Mouse (Mus musculus) kidney, postnatal 0 days (tissue): Measurements from ENCODE around the gene Polr3h. TPM values are rescaled to one million over a fixed set of nuclear protein-coding genes. Genes with fewer than 3 reads are reported as not detected.

ENCODE experiments used
- ATAC-seq: fragments of 200-750 bp; cut with Nextera tagmentation; replicated peaks from 2 replicates; pipeline ENCODE4 v1.8.0; 2017; ENCODE audit warnings: low read depth, moderate number of reproducible peaks, moderate TSS enrichment, moderate library complexity; ENCODE audit not compliant: low FRiP score
- DNase-seq: peaks from one replicate; pipeline ENCODE4 v3.0.0-alpha.2; 2016; ENCODE audit warnings: low spot score
- H3K27ac ChIP-seq: fragments of 300-500 bp; sonication (generic); 2 replicates; pipeline ENCODE4 v1.5.1; 2014; ENCODE audit warnings: mild to moderate bottlenecking
- H3K27me3 ChIP-seq: fragments of 300-500 bp; sonication (generic); 2 replicates; pipeline ENCODE4 v1.6.1; 2014; ENCODE audit warnings: low read length, mixed read lengths; ENCODE audit not compliant: insufficient read depth
- H3K36me3 ChIP-seq: fragments of 300-500 bp; sonication (generic); 2 replicates; pipeline ENCODE4 v1.6.1; 2014; ENCODE audit warnings: low read length, mixed read lengths; ENCODE audit not compliant: insufficient read depth
- H3K4me1 ChIP-seq: fragments of 300-500 bp; sonication (generic); replicated peaks from 2 replicates; pipeline ENCODE4 v1.6.1; 2014; ENCODE audit warnings: antibody characterized with exemption, low read length, mixed read lengths; ENCODE audit not compliant: insufficient read depth
- H3K4me2 ChIP-seq: fragments of 300-500 bp; sonication (generic); 2 replicates; pipeline ENCODE4 v1.6.1; 2014; ENCODE audit warnings: mild to moderate bottlenecking, low read length, moderate library complexity, mixed read lengths
- H3K4me3 ChIP-seq: fragments of 300-500 bp; sonication (generic); replicated peaks from 2 replicates; pipeline ENCODE4 v1.5.1; 2014; ENCODE audit warnings: low read depth, low read length
- H3K9ac ChIP-seq: fragments of 300-500 bp; sonication (generic); 2 replicates; pipeline ENCODE4 v1.6.1; 2014; ENCODE audit warnings: low read depth, low read length
- H3K9me3 ChIP-seq: fragments of 300-500 bp; sonication (generic); replicated peaks from 2 replicates; pipeline ENCODE4 v1.6.1; 2016; ENCODE audit warnings: low read length, inconsistent platforms, mixed read lengths
- CTCF ChIP-seq: IDR thresholded peaks from 2 replicates; pipeline ENCODE4 v1.5.1; 2016; ENCODE audit warnings: antibody characterized with exemption, low read depth, mild to moderate bottlenecking, moderate library complexity
- WGBS: fragments of 180-500 bp; shearing (Covaris S2); extraction: QIAGEN DNeasy Blood & Tissue Kit; methylation state at CpG from one replicate; pipeline ENCODE4 v1.1.7; 2014; 5-methylcytosine and 5-hydroxymethylcytosine counted together
- polyA plus RNA-seq: library from polyadenylated mRNA; unstranded; fragments of >200 nt; fragmentation: Nextera tagmentation; extraction: Ambion mirVana; gene quantifications from 2 replicates; pipeline ENCODE4 v1.2.1, GENCODE M21; 2015

Polr3h gene
- polyA plus RNA-seq, 1 experiment from 2014 or later = 129 TPM

- Histone ChIP-seq H3K4me2 (no peak overlapping the region), H3K4me1 (peaks cover 19% of the 10 kb centered on the region), H3K4me3 (no peak overlapping the region), H3K36me3 (no peaks in the 10 kb centered on the region), H3K9me3 (no peaks in the 10 kb centered on the region), H3K9ac (no peak overlapping the region; the same call in 1 of the 2 replicates), H3K27me3 (no peaks in the 10 kb centered on the region), H3K27ac (no peak overlapping the region)
- DNase-seq (peak; percentile 51), ATAC-seq (peak; percentile 47; the same call in 1 of the 2 replicates)
- 58% methylated on average over 5 of the region's 5 CpGs for WGBS
- no peak for TF ChIP-seq CTCF
Observed at GRCm38 (mm10) chr15:81839634-81840033, 86.4 kb downstream of the Polr3h start.

- no peak for DNase-seq
- TF ChIP-seq CTCF = no peak
- Histone ChIP-seq H3K27me3 (no peaks in the 10 kb centered on the region), H3K4me1 (peaks cover 19% of the 10 kb centered on the region), H3K9me3 (no peaks in the 10 kb centered on the region), H3K9ac (no peak overlapping the region), H3K36me3 (no peaks in the 10 kb centered on the region), H3K27ac (no peak overlapping the region), H3K4me2 (no peak overlapping the region), H3K4me3 (no peak overlapping the region)
- ATAC-seq = no peak
- WGBS = 59% methylated on average over 14 of the region's 14 CpGs
Observed at GRCm38 (mm10) chr15:81838554-81839235, 87.3 kb downstream of the Polr3h start.

Other genes starting within 250 kb of the Polr3h start
- 5.3 and 6.4 TPM in 2 replicates for gene Chadl, start 229.0 kb downstream of the Polr3h start, polyA plus RNA-seq
- 26.5 TPM in 2 replicates for gene Zc3h7b, start 181.2 kb downstream of the Polr3h start, polyA plus RNA-seq
- gene Rangap1, start 180.7 kb downstream of the Polr3h start, polyA plus RNA-seq = 33.9 and 39.7 TPM in 2 replicates
- gene Tef, start 123.8 kb downstream of the Polr3h start, polyA plus RNA-seq = 17.9 and 19.9 TPM in 2 replicates
- 22.5 and 27.7 TPM in 2 replicates for gene Tob2, start 67.4 kb downstream of the Polr3h start, polyA plus RNA-seq
- 103 and 110 TPM in 2 replicates for gene Phf5a, start 54.3 kb downstream of the Polr3h start, polyA plus RNA-seq
- gene Aco2, start 53.9 kb downstream of the Polr3h start, polyA plus RNA-seq = 263 and 285 TPM in 2 replicates
- gene Csdc2, start 10.5 kb upstream of the Polr3h start, polyA plus RNA-seq = 20.4 and 23.1 TPM in 2 replicates
- 27.1 and 27.8 TPM in 2 replicates for gene Pmm1, start 34.7 kb upstream of the Polr3h start, polyA plus RNA-seq
- gene 1700029P11Rik, start 54.3 kb upstream of the Polr3h start, polyA plus RNA-seq = not detected in 2 replicates
- 45.2 and 53.6 TPM in 2 replicates for gene Xrcc6, start 61.6 kb upstream of the Polr3h start, polyA plus RNA-seq
- gene Desi1, start 107.6 kb upstream of the Polr3h start, polyA plus RNA-seq = 21.1 and 23.3 TPM in 2 replicates
- gene Snu13, start 121.4 kb upstream of the Polr3h start, polyA plus RNA-seq = 215 and 225 TPM in 2 replicates
- gene 4930407I10Rik, start 132.9 kb upstream of the Polr3h start, polyA plus RNA-seq = not detected in 2 replicates
- 0.09 TPM in 1 of 2 replicates, not detected in the other for gene Mei1, start 143.8 kb upstream of the Polr3h start, polyA plus RNA-seq
- gene Ccdc134, start 201.7 kb upstream of the Polr3h start, polyA plus RNA-seq = 10.7 and 11.9 TPM in 2 replicates
- 89.0 and 98.5 TPM in 2 replicates for gene Srebf2, start 220.9 kb upstream of the Polr3h start, polyA plus RNA-seq